Mouse (Mus musculus) C2C12 (cell line): ENCODE results near the gene Tatdn3. TPM values are rescaled to one million over a fixed set of nuclear protein-coding genes. Genes with fewer than 3 reads are reported as not detected.

ENCODE experiments used
- H3K27me3 ChIP-seq: one replicate; pipeline ENCODE4 v1.6.1; 2011; ENCODE audit not compliant: control insufficient read depth, insufficient read depth, insufficient read length
- H3K36me3 ChIP-seq: one replicate; pipeline ENCODE4 v1.6.1; 2011; ENCODE audit not compliant: control insufficient read depth, insufficient read depth
- H3K4me3 ChIP-seq: one replicate; pipeline ENCODE4 v1.5.1; 2011; ENCODE audit warnings: mild to moderate bottlenecking, control low read depth; ENCODE audit not compliant: poor library complexity, insufficient read depth, severe bottlenecking
- H3K79me2 ChIP-seq: one replicate; pipeline ENCODE4 v1.6.1; 2011; ENCODE audit not compliant: control insufficient read depth, insufficient read depth
- H3K79me3 ChIP-seq: one replicate; pipeline ENCODE4 v1.6.1; 2011; ENCODE audit warnings: low read depth, control low read depth
- H3ac ChIP-seq: one replicate; pipeline ENCODE3; 2011; ENCODE audit warnings: low read depth; ENCODE audit not compliant: control insufficient read depth, insufficient read length
- CEBPB ChIP-seq: IDR thresholded peaks from one replicate; pipeline ENCODE4 v1.6.1; 2011; ENCODE audit warnings: low read depth, mild to moderate bottlenecking, control low read depth, moderate library complexity
- CTCF ChIP-seq: IDR thresholded peaks from one replicate; pipeline ENCODE4 v1.5.1; 2011; ENCODE audit not compliant: control insufficient read depth, insufficient read depth, insufficient read length
- FOSL1 ChIP-seq: IDR thresholded peaks from one replicate; pipeline ENCODE4 v1.8.0; 2011; ENCODE audit warnings: mild to moderate bottlenecking, low read length; ENCODE audit not compliant: poor library complexity, insufficient read depth, severe bottlenecking
- MAX ChIP-seq: IDR thresholded peaks from one replicate; pipeline ENCODE4 v1.6.1; 2011; ENCODE audit warnings: mild to moderate bottlenecking, control low read depth
- MYOD1 ChIP-seq: IDR thresholded peaks from one replicate; pipeline ENCODE4 v1.6.1; 2011; ENCODE audit warnings: low read depth; ENCODE audit not compliant: control insufficient read depth, insufficient read length
- MYOG ChIP-seq: IDR thresholded peaks from one replicate; pipeline ENCODE4 v1.6.1; 2011; ENCODE audit not compliant: control insufficient read depth, insufficient read length; ENCODE audit errors: extremely low read depth
- USF1 ChIP-seq: IDR thresholded peaks from one replicate; pipeline ENCODE4 v1.6.1; 2011; ENCODE audit warnings: low read depth, mild to moderate bottlenecking, control low read depth, moderate library complexity
- polyA plus RNA-seq: library from polyadenylated mRNA; unstranded; fragments of >200 nt; fragmentation: generic; extraction: Trizol; gene quantifications from one replicate; pipeline ENCODE4 v1.2.1, GENCODE M21; 2012; ENCODE audit warnings: missing spikeins

Tatdn3 gene
- polyA plus RNA-seq, 1 experiment, result 6.1 TPM

DNA sequence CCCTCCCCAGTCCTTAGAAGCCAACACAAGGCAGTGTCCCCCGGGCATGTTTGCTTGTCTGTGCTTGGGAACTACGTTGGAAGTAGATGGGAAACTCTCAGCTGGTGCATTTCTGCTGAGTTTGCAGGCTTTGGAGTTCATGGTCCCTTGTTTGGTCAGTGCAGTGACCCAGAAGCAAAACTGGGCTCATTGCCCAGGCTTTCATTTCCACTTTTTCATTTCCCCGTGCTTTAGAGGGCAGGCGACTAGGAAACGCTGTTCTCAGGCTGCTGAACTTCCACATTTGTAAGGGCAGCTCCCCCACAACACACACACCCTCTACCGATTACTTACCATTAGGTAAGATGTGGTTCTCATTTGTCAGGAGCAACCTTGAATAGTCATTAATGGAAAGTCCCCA lies 10.3 kb upstream of the Tatdn3 start:
- H3K36me3 ChIP-seq, result peaks cover 94% of the 10 kb centered on the region
- peaks cover 37% of the 10 kb centered on the region for H3K79me2 ChIP-seq
- H3K27me3 ChIP-seq, result no peaks in the 10 kb centered on the region
- peaks cover 11% of the 10 kb centered on the region for H3K79me3 ChIP-seq
- TF ChIP-seq MYOD1 (no peak), CEBPB (no peak), MAX (no peak), CTCF (no peak), FOSL1 (no peak), MYOG (no peak), USF1 (no peak)
- no peak overlapping the region for H3K4me3 ChIP-seq
- no peak overlapping the region for H3ac ChIP-seq

GRCm38 (mm10) chr1:191072329-191072913 lies 9.7 kb upstream of the Tatdn3 start:
- Histone ChIP-seq H3K79me2 (peaks cover 35% of the 10 kb centered on the region), H3K4me3 (no peak overlapping the region), H3K27me3 (no peaks in the 10 kb centered on the region), H3K36me3 (peaks cover 92% of the 10 kb centered on the region), H3K79me3 (peaks cover 14% of the 10 kb centered on the region), H3ac (no peak overlapping the region)
- TF ChIP-seq USF1, result no peak
- TF ChIP-seq MYOG, result no peak
- no peak for TF ChIP-seq MAX
- no peak for TF ChIP-seq CEBPB
- TF ChIP-seq FOSL1, result no peak
- no peak for TF ChIP-seq CTCF
- no peak for TF ChIP-seq MYOD1

GRCm38 (mm10) chr1:191071613-191072012 lies 8.9 kb upstream of the Tatdn3 start:
- H3K27me3 ChIP-seq, result no peaks in the 10 kb centered on the region
- no peak overlapping the region for H3K4me3 ChIP-seq
- peaks cover 19% of the 10 kb centered on the region for H3K79me3 ChIP-seq
- H3ac ChIP-seq, result no peak overlapping the region
- H3K36me3 ChIP-seq, result peaks cover 89% of the 10 kb centered on the region
- TF ChIP-seq CEBPB (no peak), FOSL1 (no peak), CTCF (no peak)
- peaks cover 35% of the 10 kb centered on the region for H3K79me2 ChIP-seq

GRCm38 (mm10) chr1:191070259-191070658 lies 7.5 kb upstream of the Tatdn3 start:
- TF ChIP-seq MYOG (no peak), MYOD1 (no peak), MAX (no peak), CTCF (no peak), USF1 (no peak), CEBPB (no peak)
- Histone ChIP-seq H3ac (no peak overlapping the region), H3K36me3 (peaks cover 87% of the 10 kb centered on the region), H3K4me3 (no peak overlapping the region), H3K27me3 (no peaks in the 10 kb centered on the region), H3K79me2 (peaks cover 49% of the 10 kb centered on the region), H3K79me3 (peaks cover 26% of the 10 kb centered on the region)

GRCm38 (mm10) chr1:191068377-191068776 lies 5.6 kb upstream of the Tatdn3 start:
- TF ChIP-seq MYOD1 (no peak), MYOG (no peak), CEBPB (no peak), MAX (no peak), USF1 (no peak)
- peaks cover 77% of the 10 kb centered on the region for H3K36me3 ChIP-seq

GRCm38 (mm10) chr1:191065188-191065587 lies 2.5 kb upstream of the Tatdn3 start:
- Histone ChIP-seq H3K79me3 (peaks cover 45% of the 10 kb centered on the region), H3K36me3 (peaks cover 47% of the 10 kb centered on the region), H3K79me2 (peaks cover 68% of the 10 kb centered on the region), H3K4me3 (no peak overlapping the region), H3K27me3 (no peaks in the 10 kb centered on the region), H3ac (no peak overlapping the region)
- TF ChIP-seq MAX, result no peak
- TF ChIP-seq FOSL1, result no peak

More at GRCm38 (mm10) chr1:191068377-191068776, 5.6 kb upstream of the Tatdn3 start:
- Histone ChIP-seq H3K79me2 (peaks cover 68% of the 10 kb centered on the region), H3ac (no peak overlapping the region), H3K79me3 (peaks cover 44% of the 10 kb centered on the region), H3K4me3 (no peak overlapping the region), H3K27me3 (no peaks in the 10 kb centered on the region)
